Mouse (Mus musculus): ENCODE results near the gene Gm13101. TPM values are rescaled to one million over a fixed set of nuclear protein-coding genes. Genes with fewer than 3 reads are reported as not detected.
"Not testable (repeated sequence)": the region's sequence is repeated elsewhere in the genome, so short reads cannot be mapped to it uniquely, and the experiment has no call there.

Gene Gm13101
- polyA plus RNA-seq (2016; fragmentation: Nextera tagmentation; extraction: Ambion mirVana), result not detected in 2 replicates

- peaks cover 14% of the 10 kb centered on the region for H3K9me3 ChIP-seq
- not testable (repeated sequence) for H3K27me3 ChIP-seq (replicated peaks; ENCODE audit: low read depth, poor library complexity, severe bottlenecking); DNase-seq (ENCODE audit: low spot score); H3K27ac ChIP-seq (replicated peaks); H3K36me3 ChIP-seq (replicated peaks); H3K4me3 ChIP-seq; H3K4me1 ChIP-seq
- WGBS, result 58% methylated on average over 2 of the region's 2 CpGs
Observed at GRCm38 (mm10) chr4:143966850-143967249, at the start of gene Gm13101. Gene Gm13101 (minus strand): TSS chr4:143966950.

GRCm38 (mm10) chr4:143994269-143994668 is 27.5 kb upstream of the Gm13101 start, which contains the start of gene Pramef17:
Gene Pramef17 (minus strand): TSS chr4:143994369.
- H3K27ac ChIP-seq (replicated peaks); H3K36me3 ChIP-seq (replicated peaks); H3K4me3 ChIP-seq; H3K4me1 ChIP-seq; DNase-seq (ENCODE audit: low spot score); H3K27me3 ChIP-seq (replicated peaks; ENCODE audit: low read depth, poor library complexity, severe bottlenecking): not testable (repeated sequence)
- 56% methylated on average over 3 of the region's 3 CpGs for WGBS
- peaks cover 16% of the 10 kb centered on the region; the same call in 1 of the 2 replicates for H3K9me3 ChIP-seq

GRCm38 (mm10) chr4:143988126-143988525 is 21.4 kb upstream of the Gm13101 start:
- H3K27me3 ChIP-seq (replicated peaks; ENCODE audit: low read depth, poor library complexity, severe bottlenecking); DNase-seq (ENCODE audit: low spot score); H3K36me3 ChIP-seq (replicated peaks); H3K27ac ChIP-seq (replicated peaks); H3K4me1 ChIP-seq; H3K4me3 ChIP-seq; H3K9me3 ChIP-seq: not testable (repeated sequence)
- 94% methylated on average over 17 of the region's 17 CpGs for WGBS

GRCm38 (mm10) chr4:143987475-143987941 is 20.8 kb upstream of the Gm13101 start:
- H3K36me3 ChIP-seq (replicated peaks); H3K4me3 ChIP-seq; H3K27ac ChIP-seq (replicated peaks); H3K27me3 ChIP-seq (replicated peaks; ENCODE audit: low read depth, poor library complexity, severe bottlenecking); H3K4me1 ChIP-seq; H3K9me3 ChIP-seq; DNase-seq (ENCODE audit: low spot score): not testable (repeated sequence)
- 95% methylated on average over 13 of the region's 17 CpGs for WGBS

GRCm38 (mm10) chr4:143985733-143986132 is 19.0 kb upstream of the Gm13101 start:
- not testable (repeated sequence) for H3K4me1 ChIP-seq; H3K27me3 ChIP-seq (replicated peaks; ENCODE audit: low read depth, poor library complexity, severe bottlenecking); DNase-seq (ENCODE audit: low spot score); H3K4me3 ChIP-seq; H3K27ac ChIP-seq (replicated peaks); H3K36me3 ChIP-seq (replicated peaks); H3K9me3 ChIP-seq
- 97% methylated on average over 6 of the region's 9 CpGs for WGBS

GRCm38 (mm10) chr4:143985165-143985564 is 18.4 kb upstream of the Gm13101 start:
- H3K27ac ChIP-seq (replicated peaks); DNase-seq (ENCODE audit: low spot score); H3K27me3 ChIP-seq (replicated peaks; ENCODE audit: low read depth, poor library complexity, severe bottlenecking); H3K9me3 ChIP-seq; H3K36me3 ChIP-seq (replicated peaks); H3K4me3 ChIP-seq; H3K4me1 ChIP-seq: not testable (repeated sequence)
- WGBS, result no CpG with 5 or more reads among the region's 7 CpGs

GRCm38 (mm10) chr4:143983446-143983845 is 16.7 kb upstream of the Gm13101 start:
- not testable (repeated sequence) for H3K27me3 ChIP-seq (replicated peaks; ENCODE audit: low read depth, poor library complexity, severe bottlenecking); H3K27ac ChIP-seq (replicated peaks); H3K36me3 ChIP-seq (replicated peaks); H3K9me3 ChIP-seq; H3K4me3 ChIP-seq; H3K4me1 ChIP-seq; DNase-seq (ENCODE audit: low spot score)
- WGBS, result 80% methylated on average over 1 of the region's 1 CpGs

- not testable (repeated sequence) for H3K4me1 ChIP-seq; H3K27ac ChIP-seq (replicated peaks); H3K36me3 ChIP-seq (replicated peaks); H3K4me3 ChIP-seq; DNase-seq (ENCODE audit: low spot score); H3K27me3 ChIP-seq (replicated peaks; ENCODE audit: low read depth, poor library complexity, severe bottlenecking)
- 88% methylated on average over 1 of the region's 1 CpGs for WGBS
- peaks cover 38% of the 10 kb centered on the region for H3K9me3 ChIP-seq
Observed at GRCm38 (mm10) chr4:143950916-143951315, 15.8 kb downstream of the Gm13101 start, which contains the start of gene Pramef25. Gene Pramef25 (minus strand): TSS chr4:143951016.

Other genes starting within 250 kb of the Gm13101 start
- not detected in 2 replicates for gene Gm13078, start 247.5 kb downstream of the Gm13101 start, polyA plus RNA-seq (2016; fragmentation: Nextera tagmentation; extraction: Ambion mirVana)
- gene Gm13023, start 177.6 kb downstream of the Gm13101 start, polyA plus RNA-seq (2016; fragmentation: Nextera tagmentation; extraction: Ambion mirVana), result not detected in 2 replicates
- gene Gm13084, start 150.9 kb downstream of the Gm13101 start, polyA plus RNA-seq (2016; fragmentation: Nextera tagmentation; extraction: Ambion mirVana), result not detected in 2 replicates
- not detected in 2 replicates for gene Gm13103, start 120.5 kb downstream of the Gm13101 start, polyA plus RNA-seq (2016; fragmentation: Nextera tagmentation; extraction: Ambion mirVana)
- gene Pramef6, start 66.6 kb downstream of the Gm13101 start, polyA plus RNA-seq (2016; fragmentation: Nextera tagmentation; extraction: Ambion mirVana), result not detected in 2 replicates
- gene Pramef25, start 15.9 kb downstream of the Gm13101 start, polyA plus RNA-seq (2016; fragmentation: Nextera tagmentation; extraction: Ambion mirVana), result not detected in 2 replicates
- not detected in 2 replicates for gene Pramef17, start 27.4 kb upstream of the Gm13101 start, polyA plus RNA-seq (2016; fragmentation: Nextera tagmentation; extraction: Ambion mirVana)
- not detected in 2 replicates for gene Pramel4, start 92.2 kb upstream of the Gm13101 start, polyA plus RNA-seq (2016; fragmentation: Nextera tagmentation; extraction: Ambion mirVana)
- gene Gm13102, start 139.5 kb upstream of the Gm13101 start, polyA plus RNA-seq (2016; fragmentation: Nextera tagmentation; extraction: Ambion mirVana), result not detected in 2 replicates
- not detected in 2 replicates for gene Oog3, start 195.7 kb upstream of the Gm13101 start, polyA plus RNA-seq (2016; fragmentation: Nextera tagmentation; extraction: Ambion mirVana)
- gene Oog2, start 223.8 kb upstream of the Gm13101 start, polyA plus RNA-seq (2016; fragmentation: Nextera tagmentation; extraction: Ambion mirVana), result not detected in 2 replicates
- not detected in 2 replicates for gene C87977, start 246.4 kb upstream of the Gm13101 start, polyA plus RNA-seq (2016; fragmentation: Nextera tagmentation; extraction: Ambion mirVana)

Measured in embryonic facial prominence, embryonic 10.5 days (tissue).